23 mouse cellular contexts compared by ENCODE assay signal in the genomic region with DNA sequence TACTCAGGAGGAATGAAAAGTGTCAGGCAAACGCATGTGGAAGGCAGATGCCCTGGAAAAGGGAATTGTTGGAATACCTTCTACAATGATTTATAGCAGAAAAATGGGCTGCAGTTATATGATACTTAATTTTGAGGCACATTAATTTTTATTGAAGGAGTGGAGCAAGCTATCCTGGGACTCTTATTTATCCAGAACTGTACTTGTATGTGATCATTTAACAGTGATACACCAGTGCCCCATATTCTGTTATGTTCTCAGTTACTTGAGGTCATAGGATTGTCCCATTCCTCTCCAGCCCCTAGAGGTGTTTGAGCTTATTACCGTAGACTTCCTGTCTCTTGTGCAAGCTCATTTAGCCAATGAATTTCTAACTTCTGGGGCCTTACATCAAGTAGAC.
"Had no signal": no experiment of that assay in that cellular context is flagged by ENCODE, and none has a peak within 500 bp of the region (broad histone marks: within the 10 kb centered on the region; RNA-seq: fewer than 3 reads in every experiment).

No protein-coding gene starts in this region.

- H3K36me3 ChIP-seq: liver, embryonic 12.5 days; liver, embryonic 15.5 days; lung, embryonic 15.5 days; midbrain, embryonic 12.5 days; midbrain, embryonic 15.5 days had no signal

- H3K4me3 ChIP-seq: left cerebral cortex, adult 2 months; limb, embryonic 12.5 days; liver, embryonic 12.5 days; liver, embryonic 15.5 days; lung, embryonic 15.5 days; megakaryocyte, embryonic 14.5 days; midbrain, embryonic 12.5 days; midbrain, embryonic 15.5 days had no signal

- H3K4me1 ChIP-seq: liver, embryonic 12.5 days; liver, embryonic 15.5 days; megakaryocyte, embryonic 14.5 days had no signal

- H3K27me3 ChIP-seq: liver, embryonic 12.5 days; liver, embryonic 15.5 days; lung, embryonic 15.5 days; megakaryocyte, embryonic 14.5 days; midbrain, embryonic 12.5 days; midbrain, embryonic 15.5 days had no signal

- ATAC-seq: intestine, postnatal 0 days; liver, embryonic 12.5 days; midbrain, embryonic 15.5 days had no signal

- H3K4me2 ChIP-seq: limb, embryonic 12.5 days; liver, embryonic 12.5 days; liver, embryonic 15.5 days; lung, embryonic 15.5 days; midbrain, embryonic 12.5 days; midbrain, embryonic 15.5 days had no signal

- H3K9ac ChIP-seq: limb, embryonic 12.5 days; liver, embryonic 12.5 days; liver, embryonic 15.5 days; lung, embryonic 15.5 days; midbrain, embryonic 12.5 days; midbrain, embryonic 15.5 days had no signal

- H3K9me3 ChIP-seq: limb, embryonic 12.5 days; liver, embryonic 12.5 days; liver, embryonic 15.5 days; lung, embryonic 15.5 days; midbrain, embryonic 12.5 days; midbrain, embryonic 15.5 days had no signal

- H3K27ac ChIP-seq: left cerebral cortex, adult 2 months; liver, embryonic 12.5 days; liver, embryonic 15.5 days; lung, embryonic 15.5 days; midbrain, embryonic 12.5 days; midbrain, embryonic 15.5 days; stomach, postnatal 0 days had no signal

- DNase-seq: kidney, adult 2 months; kidney, postnatal 25 days; layer of hippocampus, postnatal 36 days; liver; lung, adult 18-20 months; lung, postnatal 10 days; lung, postnatal 36 days; right cerebral cortex, adult 18-20 months; right cerebral cortex, postnatal 14 days; right cerebral cortex, postnatal 4 days; thymus, adult 2 months; thymus, postnatal 14 days; thymus, postnatal 4 days had no signal
